Mouse (Mus musculus): ENCODE measurements around the gene Map6d1. TPM values are rescaled to one million over a fixed set of nuclear protein-coding genes. Genes with fewer than 3 reads are reported as not detected.

Map6d1 gene
- polyA plus RNA-seq, 1 experiment from 2014 or later, result 0.95 TPM

DNA sequence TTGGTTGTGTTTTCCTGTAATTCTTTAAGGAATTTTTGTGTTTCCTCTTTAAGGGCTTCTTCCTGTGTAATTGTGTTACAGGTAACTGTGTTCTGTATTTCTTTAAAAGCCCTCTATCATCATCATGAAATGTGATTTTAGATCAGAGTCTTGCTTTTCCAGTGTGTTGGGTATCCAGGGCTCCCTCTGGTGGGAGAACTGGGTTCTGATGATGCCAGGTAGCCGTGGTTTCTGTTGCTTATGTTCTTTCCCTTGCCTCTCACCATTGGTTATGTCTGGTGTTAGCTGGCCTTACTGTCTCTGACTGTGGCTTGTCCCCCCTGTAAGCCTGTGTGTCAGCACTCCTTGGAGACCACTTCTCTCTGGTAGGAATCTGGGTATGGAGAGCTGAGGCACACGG is 55.8 kb downstream of the Map6d1 start:
- WGBS, result 52% methylated on average over 2 of the region's 2 CpGs
- Histone ChIP-seq H3K36me3 (peaks cover 70% of the 10 kb centered on the region), H3K4me3 (no peak overlapping the region)

More for the DNA sequence above, 55.8 kb downstream of the Map6d1 start:
- Histone ChIP-seq H3K9ac (no peak overlapping the region), H3K9me3 (no peaks in the 10 kb centered on the region), H3K27me3 (replicated peaks) (no peaks in the 10 kb centered on the region), H3K4me1 (no peaks in the 10 kb centered on the region), H3K4me2 (no peak overlapping the region), H3K27ac (replicated peaks) (no peak overlapping the region)
- ATAC-seq (ENCODE audit: extremely low read depth, insufficient number of reproducible peaks, low FRiP score, low TSS enrichment), result no peak

Other genes with a start within 250 kb of the Map6d1 start
- 31.7 and 36.7 TPM in 2 replicates for gene Klhl24, start 143.8 kb downstream of the Map6d1 start, polyA plus RNA-seq (2015; fragmentation: Nextera tagmentation; extraction: Ambion mirVana)
- gene Yeats2, start 100.3 kb downstream of the Map6d1 start, polyA plus RNA-seq (2015; fragmentation: Nextera tagmentation; extraction: Ambion mirVana), result 16.0 and 19.6 TPM in 2 replicates
- 64.3 and 73.6 TPM in 2 replicates for gene Parl, start 61.0 kb upstream of the Map6d1 start, polyA plus RNA-seq (2015; fragmentation: Nextera tagmentation; extraction: Ambion mirVana)
- not detected in 2 replicates for gene Cyp2ab1, start 84.0 kb upstream of the Map6d1 start, polyA plus RNA-seq (2015; fragmentation: Nextera tagmentation; extraction: Ambion mirVana)
- 54.9 and 57.0 TPM in 2 replicates for gene Abcc5, start 185.0 kb upstream of the Map6d1 start, polyA plus RNA-seq (2015; fragmentation: Nextera tagmentation; extraction: Ambion mirVana)

Measured in heart, embryonic 13.5 days (tissue).